Mouse (Mus musculus) adipocyte (in vitro differentiated cells): Measurements from ENCODE around the gene Emc3.

Source experiments
- DNase-seq: peaks from one replicate; pipeline ENCODE4 v3.0.0-alpha.2; 2016; ENCODE audit warnings: low spot score

Gene Emc3

GRCm38 (mm10) chr6:113495071-113495675, 36.3 kb downstream of the Emc3 start:
- no peak for DNase-seq

DNA sequence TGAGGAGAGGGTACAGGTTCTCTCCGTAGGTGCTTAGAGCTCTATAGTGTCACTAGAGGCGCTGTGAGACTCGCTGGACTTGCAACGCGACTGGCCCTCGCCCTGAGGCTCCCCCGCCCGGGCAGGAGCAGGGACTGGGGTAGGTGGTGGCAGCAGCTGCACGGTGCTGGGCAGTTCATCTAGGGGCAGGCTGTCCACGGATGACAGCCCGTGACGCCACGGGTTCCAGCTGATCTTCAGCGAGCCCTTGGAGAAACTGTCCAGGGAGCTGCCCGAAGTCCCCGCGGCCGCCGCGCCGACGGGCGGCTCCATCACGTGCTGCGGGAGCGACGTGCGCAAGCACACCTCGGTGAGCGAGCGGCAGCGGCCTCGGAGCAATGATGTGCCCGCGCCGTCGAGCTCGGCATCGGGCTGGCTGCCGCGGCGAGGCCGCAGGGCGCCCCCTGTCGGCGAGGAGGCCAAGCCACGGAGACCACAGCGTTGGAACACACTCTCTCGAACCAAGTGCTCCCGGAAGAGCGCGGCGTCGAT, 37.1 kb downstream of the Emc3 start:
- DNase-seq, result no peak

- DNase-seq, result no peak
These were observed 39.2 kb downstream of the Emc3 start for GRCm38 (mm10) chr6:113492101-113492864.

GRCm38 (mm10) chr6:113489410-113489809, 42.0 kb downstream of the Emc3 start:
- DNase-seq, result no peak

DNA sequence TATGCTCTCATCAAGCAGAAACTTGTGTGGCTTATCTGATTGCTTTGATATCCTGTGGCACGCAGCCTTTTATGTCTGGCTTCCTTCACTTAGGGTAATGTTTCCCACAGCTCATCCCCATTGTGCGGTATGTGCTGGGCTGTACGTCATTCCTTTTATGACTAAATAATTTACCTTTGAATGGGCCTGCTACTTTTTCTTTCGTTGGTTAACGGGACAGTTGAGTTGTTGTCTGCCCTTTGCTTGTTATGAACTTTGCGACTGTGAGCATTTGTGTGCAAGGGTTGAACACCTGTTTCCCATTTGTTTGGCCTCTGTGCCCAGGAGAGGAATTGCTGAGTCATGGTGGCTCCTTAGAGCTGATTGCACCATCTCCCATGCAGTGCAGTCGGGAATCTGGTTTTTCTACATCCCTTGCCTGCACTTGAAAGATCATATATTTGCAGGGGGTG, 44.3 kb downstream of the Emc3 start:
- peak; percentile 91 for DNase-seq

DNA sequence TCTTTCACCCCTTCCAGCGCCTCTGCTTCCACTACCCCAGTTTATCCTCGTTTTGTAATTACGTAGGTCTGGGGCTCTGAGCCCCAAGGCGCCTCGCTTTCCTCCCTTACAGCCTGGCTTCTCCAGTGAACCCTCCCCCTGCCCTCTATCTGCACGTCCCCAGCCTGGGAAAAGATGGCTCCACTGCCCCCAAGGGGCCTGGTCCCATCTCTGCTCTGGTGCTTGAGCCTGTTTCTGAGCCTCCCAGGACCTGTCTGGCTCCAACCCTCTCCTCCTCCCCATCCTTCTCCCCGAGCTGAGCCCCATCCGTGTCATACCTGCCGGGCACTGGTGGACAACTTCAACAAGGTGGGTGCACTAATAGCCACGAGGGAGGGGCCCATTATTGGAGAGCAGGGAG, 47.7 kb downstream of the Emc3 start:
- DNase-seq, result no peak

GRCm38 (mm10) chr6:113483100-113483615, 48.3 kb downstream of the Emc3 start, which contains the start of gene Creld1:
Gene Creld1, plus strand, starts transcription at chr6:113483297.
- no peak for DNase-seq

- no peak for DNase-seq
These were observed 48.9 kb downstream of the Emc3 start for GRCm38 (mm10) chr6:113482477-113483099.

DNA sequence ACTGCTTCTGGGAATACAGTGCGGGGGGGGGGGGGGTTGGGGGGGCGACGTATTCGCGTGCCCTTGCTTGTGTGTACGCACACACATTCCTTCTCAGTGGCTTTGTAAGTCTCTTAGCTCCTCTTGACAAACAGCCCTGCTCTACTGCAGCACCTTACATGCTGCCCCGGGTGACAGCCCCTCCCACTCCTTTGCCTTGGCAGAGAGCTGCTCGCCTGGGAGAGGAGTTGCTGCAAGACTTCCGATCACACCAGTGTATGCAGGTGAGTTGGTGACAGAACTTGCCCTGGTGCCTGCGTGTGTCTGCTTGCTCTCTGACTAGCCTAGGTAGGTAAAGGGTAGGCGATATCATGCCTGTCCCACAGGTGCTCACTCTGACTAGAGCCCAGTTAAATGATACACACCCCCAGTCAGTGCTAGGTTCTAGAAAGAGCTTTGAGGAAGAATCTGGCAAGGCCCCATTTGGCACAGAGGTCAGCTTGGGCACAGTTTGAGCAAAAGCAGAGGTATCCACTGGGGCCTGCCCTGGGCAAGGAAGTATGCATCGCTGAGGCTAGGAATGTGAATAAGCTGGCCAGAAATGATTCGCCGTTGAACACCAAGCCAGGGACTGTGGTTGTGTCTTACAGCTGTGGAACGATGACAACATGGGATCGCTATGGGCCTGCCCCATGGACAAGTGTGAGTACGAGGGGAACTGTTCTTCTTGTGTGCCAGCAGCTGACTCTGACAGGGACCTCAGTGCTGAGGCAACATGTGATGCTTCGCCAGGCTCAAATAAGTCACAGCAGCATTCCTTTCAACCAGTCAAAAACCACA, 50.7 kb downstream of the Emc3 start:
- DNase-seq, result peak; percentile 78

DNA sequence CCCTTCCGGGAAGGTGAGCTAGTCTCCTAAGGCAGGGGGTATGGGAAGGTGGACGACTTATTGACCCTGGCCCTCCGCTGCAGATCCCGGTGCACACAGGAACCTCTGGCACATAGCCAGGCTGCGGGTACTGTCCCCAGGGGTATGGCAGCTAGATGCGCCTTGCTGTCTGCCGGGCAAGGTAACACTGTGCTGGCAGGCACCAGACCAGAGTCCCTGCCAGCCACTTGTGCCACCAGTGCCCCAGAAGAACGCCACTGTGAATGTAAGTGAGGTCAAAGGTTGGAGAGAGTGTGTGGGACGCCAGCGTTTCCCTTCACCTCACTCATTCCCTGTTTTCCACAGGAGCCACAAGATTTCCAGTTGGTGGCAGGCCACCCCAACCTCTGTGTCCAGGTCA, 52.5 kb downstream of the Emc3 start:
- no peak for DNase-seq

GRCm38 (mm10) chr6:113477353-113477752, 54.1 kb downstream of the Emc3 start:
- no peak for DNase-seq

DNA sequence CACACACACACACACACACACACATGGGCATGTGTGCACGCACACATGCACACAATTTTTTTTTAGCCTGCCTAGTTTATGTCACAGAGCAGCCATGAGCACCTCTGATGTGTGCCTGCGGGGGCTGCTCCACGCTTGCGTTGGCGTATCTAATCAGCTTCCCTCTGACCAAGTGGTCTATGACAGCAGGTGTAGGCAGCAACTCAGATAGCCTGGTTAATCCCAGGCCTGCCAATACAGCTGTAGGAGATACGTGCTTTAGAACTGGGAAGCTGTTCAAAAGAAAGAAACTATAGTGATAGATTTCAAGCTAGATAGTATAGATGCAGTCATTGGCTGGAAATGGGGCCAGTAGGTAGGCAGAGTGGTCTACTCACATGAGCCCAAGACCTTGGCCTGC, 57.7 kb downstream of the Emc3 start:
- DNase-seq, result no peak

DNA sequence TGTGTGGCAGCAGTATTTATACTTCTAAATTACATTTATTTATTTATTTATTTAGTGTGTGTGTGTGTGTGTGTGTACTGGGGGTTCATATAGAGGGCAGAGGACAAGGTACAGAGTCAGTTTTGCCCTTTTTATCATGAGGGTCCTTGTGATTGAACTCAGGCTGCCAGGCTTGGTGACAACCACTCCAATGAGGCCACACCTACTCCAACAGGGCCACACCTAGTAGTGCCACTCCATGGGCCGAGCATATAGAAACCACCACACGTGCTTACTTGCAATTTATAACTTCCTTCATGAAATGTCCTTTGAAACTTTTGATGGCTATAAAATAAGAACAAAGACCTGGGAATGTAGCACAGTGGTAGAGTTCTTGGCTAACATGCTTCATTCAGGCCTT, 58.2 kb downstream of the Emc3 start:
- no peak for DNase-seq

DNA sequence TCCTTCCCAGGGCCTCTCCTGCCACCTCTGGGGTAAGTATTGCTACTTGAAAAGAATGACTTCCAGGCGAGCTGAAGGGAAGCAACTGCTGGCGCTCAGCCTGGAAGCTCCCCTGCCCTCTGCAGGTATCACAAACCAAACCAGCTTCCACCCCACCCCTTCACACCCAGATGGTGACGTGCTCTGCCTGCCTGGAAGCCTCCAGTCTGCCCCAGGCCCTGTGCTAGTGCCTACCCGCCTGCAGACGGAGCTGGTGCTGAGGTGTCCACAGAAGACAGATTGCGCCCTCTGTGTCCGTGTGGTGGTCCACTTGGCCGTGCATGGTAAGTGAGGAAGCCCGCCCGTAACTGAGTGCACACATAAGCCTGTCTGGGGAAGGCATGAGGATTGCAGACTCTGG, 59.4 kb downstream of the Emc3 start:
- no peak for DNase-seq

DNA sequence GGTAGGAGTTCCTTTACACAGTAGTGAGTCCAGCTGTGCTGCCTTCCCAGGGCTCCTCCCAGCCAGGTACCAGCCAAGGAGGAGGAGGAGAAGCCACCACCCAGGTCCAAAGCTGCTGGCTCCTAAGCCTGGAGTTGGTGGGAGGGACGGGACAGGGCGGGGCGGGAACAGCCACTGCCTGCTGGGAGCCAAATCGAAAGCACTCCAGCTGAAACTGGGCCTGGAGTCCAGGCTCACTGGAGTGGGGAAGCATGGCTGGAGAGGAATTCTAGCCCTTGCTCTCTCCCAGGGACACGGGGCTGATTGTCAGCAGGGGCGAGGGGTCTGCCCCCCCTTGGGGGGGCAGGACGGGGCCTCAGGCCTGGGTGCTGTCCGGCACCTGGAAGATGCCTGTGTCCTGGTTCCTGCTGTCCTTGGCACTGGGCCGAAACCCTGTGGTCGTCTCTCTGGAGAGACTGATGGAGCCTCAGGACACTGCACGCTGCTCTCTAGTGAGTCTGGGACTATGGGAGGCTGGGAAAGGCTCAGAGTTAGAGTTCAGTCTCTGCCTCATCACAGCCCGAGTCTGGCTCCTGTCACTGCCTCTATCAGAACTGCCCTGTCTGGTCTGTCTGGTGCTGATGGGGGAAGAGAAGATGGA, 60.0 kb downstream of the Emc3 start, which contains the start of gene Il17rc:
Gene Il17rc, plus strand, starts transcription at position 131 of the 640 bp plus-strand sequence.
- DNase-seq, result peak; percentile 90

GRCm38 (mm10) chr6:113469432-113469831, 62.0 kb downstream of the Emc3 start:
- peak; percentile 64 for DNase-seq

- peak; percentile 84 for DNase-seq
These were observed 62.4 kb downstream of the Emc3 start for GRCm38 (mm10) chr6:113469021-113469420.

- no peak for DNase-seq
These were observed 62.9 kb downstream of the Emc3 start for GRCm38 (mm10) chr6:113468512-113468911.

- peak; percentile 48 for DNase-seq
These were observed 65.8 kb downstream of the Emc3 start for GRCm38 (mm10) chr6:113465602-113466001.
